Mouse (Mus musculus) MEL (cell line): Measurements from ENCODE around the gene Irak1. TPM values are rescaled to one million over a fixed set of nuclear protein-coding genes. Genes with fewer than 3 reads are reported as not detected.

Experiments
- DNase-seq: peaks from one replicate; pipeline ENCODE4 v3.0.0; 2011; ENCODE audit warnings: low read depth, low spot score
- H3K27ac ChIP-seq: 2 replicates; pipeline ENCODE4 v1.5.1; 2012; ENCODE audit warnings: low read depth, mild to moderate bottlenecking, control low read depth, low read length, moderate library complexity; ENCODE audit not compliant: control insufficient read depth
- H3K27me3 ChIP-seq, 2 experiments: fragments of 150-350 bp in 1 of 2; sonication (generic) in 1 of 2; 2 replicates each; pipeline ENCODE4 v1.6.1; 2012; ENCODE audit warnings: low read length in 2 of 2, mild to moderate bottlenecking in 2 of 2, improper control_type of control experiment in 1 of 2, moderate library complexity in 1 of 2; ENCODE audit not compliant: insufficient read depth in 2 of 2, control insufficient read depth in 1 of 2
- H3K36me3 ChIP-seq, 2 experiments: 2 replicates each; pipeline ENCODE4 v1.6.1; 2012 to 2014; ENCODE audit warnings: low read length in 2 of 2, improper control_type of control experiment in 1 of 2, inconsistent platforms in 1 of 2, mild to moderate bottlenecking in 1 of 2; ENCODE audit not compliant: insufficient read depth in 2 of 2, control insufficient read depth in 1 of 2
- H3K4me1 ChIP-seq, 2 experiments: fragments of 150-350 bp in 1 of 2; sonication (generic) in 1 of 2; 2 replicates each; pipeline ENCODE4 v1.6.1; 2012; ENCODE audit warnings: low read length in 2 of 2, improper control_type of control experiment in 1 of 2, mild to moderate bottlenecking in 1 of 2; ENCODE audit not compliant: insufficient read depth in 2 of 2, control insufficient read depth in 1 of 2
- H3K4me3 ChIP-seq, 2 experiments: fragments of 150-350 bp in 1 of 2; sonication (generic) in 1 of 2; 2 replicates each; pipeline ENCODE4 v1.5.1; 2012; ENCODE audit warnings: low read depth in 2 of 2, low read length in 2 of 2, mild to moderate bottlenecking in 2 of 2, moderate library complexity in 2 of 2, control low read depth in 1 of 2, improper control_type of control experiment in 1 of 2; ENCODE audit not compliant: control insufficient read depth in 1 of 2, insufficient read depth in 1 of 2
- H3K79me2 ChIP-seq: 2 replicates; pipeline ENCODE4 v1.6.1; 2012; ENCODE audit warnings: mild to moderate bottlenecking, low read length, moderate library complexity; ENCODE audit not compliant: control insufficient read depth, poor library complexity, insufficient read depth
- H3K9ac ChIP-seq: 2 replicates; pipeline ENCODE4 v1.6.1; 2012; ENCODE audit warnings: low read depth, mild to moderate bottlenecking, control low read depth, low read length, moderate library complexity; ENCODE audit not compliant: control insufficient read depth, poor library complexity, severe bottlenecking
- H3K9me3 ChIP-seq: fragments of 150-350 bp; sonication (generic); replicated peaks from 2 replicates; pipeline ENCODE4 v1.6.1; 2012; ENCODE audit warnings: mild to moderate bottlenecking, low read length, improper control_type of control experiment, moderate library complexity; ENCODE audit not compliant: insufficient read depth
- BHLHE40 ChIP-seq: IDR thresholded peaks from 2 replicates; pipeline ENCODE4 v1.6.1; 2012; ENCODE audit warnings: low read depth, mild to moderate bottlenecking, inconsistent platforms, low read length, improper control_type of control experiment, borderline replicate concordance
- CTCF ChIP-seq, 3 experiments: IDR thresholded peaks in 2 of 3; conservative IDR thresholded peaks in 1 of 3; 2 replicates each; pipeline ENCODE4 v1.5.1; 2011 to 2012; ENCODE audit warnings: low read length in 3 of 3, low read depth in 2 of 3, mild to moderate bottlenecking in 2 of 3, improper control_type of control experiment in 1 of 3, inconsistent platforms in 1 of 3, mixed read lengths in 1 of 3, moderate library complexity in 1 of 3; ENCODE audit not compliant: control insufficient read depth in 1 of 3, insufficient read depth in 1 of 3, poor library complexity in 1 of 3, severe bottlenecking in 1 of 3
- EP300 ChIP-seq, 2 experiments: IDR thresholded peaks; 2 replicates each; pipeline ENCODE4 v1.6.1; 2011; ENCODE audit warnings: improper control_type of control experiment in 2 of 2, low read length in 2 of 2, low read depth in 1 of 2, mild to moderate bottlenecking in 1 of 2
- GATA1 ChIP-seq: IDR thresholded peaks from 2 replicates; pipeline ENCODE4 v1.6.1; 2011; ENCODE audit warnings: low read depth, low read length, improper control_type of control experiment
- JUND ChIP-seq: IDR thresholded peaks from 2 replicates; pipeline ENCODE4 v1.6.1; 2011; ENCODE audit warnings: low read depth, mild to moderate bottlenecking, improper control_type of control experiment, low read length
- MAFK ChIP-seq: IDR thresholded peaks from 2 replicates; pipeline ENCODE4 v1.6.1; 2011; ENCODE audit warnings: low read depth, mild to moderate bottlenecking, low read length, improper control_type of control experiment, borderline replicate concordance
- MAX ChIP-seq: IDR thresholded peaks from 2 replicates; pipeline ENCODE4 v1.6.1; 2011; ENCODE audit warnings: low read length, improper control_type of control experiment
- NELFE ChIP-seq: IDR thresholded peaks from 2 replicates; pipeline ENCODE4 v1.6.1; 2011; ENCODE audit warnings: low read depth, low read length, improper control_type of control experiment
- POLR2AphosphoS2 ChIP-seq: IDR thresholded peaks from 2 replicates; pipeline ENCODE4 v1.6.1; 2011; ENCODE audit warnings: low read length, improper control_type of control experiment
- RAD21 ChIP-seq: IDR thresholded peaks from 2 replicates; pipeline ENCODE4 v1.6.1; 2011; ENCODE audit warnings: mild to moderate bottlenecking, low read depth, low read length, improper control_type of control experiment
- RCOR1 ChIP-seq: IDR thresholded peaks from 2 replicates; pipeline ENCODE4 v1.6.1; 2012; ENCODE audit warnings: low read depth, mild to moderate bottlenecking, inconsistent platforms, low read length, improper control_type of control experiment
- TBP ChIP-seq: IDR thresholded peaks from 2 replicates; pipeline ENCODE4 v1.8.0; 2011; ENCODE audit warnings: low read depth, low read length, improper control_type of control experiment
- ZC3H11A ChIP-seq: IDR thresholded peaks from 2 replicates; pipeline ENCODE4 v1.6.1; 2012; ENCODE audit warnings: low read depth, mild to moderate bottlenecking, inconsistent platforms, low read length, improper control_type of control experiment
- ZKSCAN1 ChIP-seq: IDR thresholded peaks from 2 replicates; pipeline ENCODE4 v1.6.1; 2012; ENCODE audit warnings: low read depth, mild to moderate bottlenecking, inconsistent platforms, low read length, improper control_type of control experiment, moderate library complexity
- ZMIZ1 ChIP-seq: IDR thresholded peaks from 2 replicates; pipeline ENCODE4 v1.6.1; 2012; ENCODE audit warnings: low read depth, mild to moderate bottlenecking, inconsistent platforms, low read length, improper control_type of control experiment, moderate library complexity
- ZNF384 ChIP-seq: IDR thresholded peaks from 2 replicates; pipeline ENCODE4 v1.6.1; 2012; ENCODE audit warnings: low read depth, mild to moderate bottlenecking, inconsistent platforms, low read length, improper control_type of control experiment
- polyA plus RNA-seq, 2 experiments: library from polyadenylated mRNA; stranded (reverse) in 1 of 2; unstranded in 1 of 2; fragments of >175 nt in 1 of 2; fragments of >200 nt in 1 of 2; gene quantifications; 2 replicates each; pipeline versions ENCODE4 v1.2.1 to v1.2.4; 2012; ENCODE audit warnings: low replicate concordance in 2 of 2, low read depth in 1 of 2; ENCODE audit not compliant: insufficient read length in 2 of 2, insufficient read depth in 1 of 2, missing spikeins in 1 of 2
- total RNA-seq: library from RNA; depleted of rRNA; stranded (reverse); fragments of 300-350 nt; gene quantifications from 2 replicates; pipeline ENCODE4 v1.2.3, GENCODE M21; 2012

Irak1 gene
- total and polyA plus RNA-seq, 3 experiments, result 33.7 to 106 TPM; not detected in 1

DNA sequence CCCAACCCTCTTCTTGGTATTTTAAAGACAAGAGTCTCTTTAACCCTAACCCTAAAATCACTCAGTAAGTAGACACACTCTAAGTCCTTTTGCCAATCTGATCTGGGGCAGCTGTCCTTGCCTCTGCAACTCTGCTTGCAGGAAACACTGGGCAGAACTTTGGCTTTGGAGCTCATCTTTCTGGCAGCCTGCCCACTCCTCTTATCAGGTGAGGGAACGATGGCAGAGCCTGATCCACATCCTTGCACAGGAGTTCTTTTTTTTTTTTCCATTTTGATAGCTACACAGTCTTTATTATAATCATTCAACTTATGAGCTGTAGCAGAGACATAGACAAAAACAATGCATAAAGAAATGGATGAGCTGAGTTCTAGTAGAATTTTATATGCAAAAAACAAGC lies 21.4 kb upstream of the Irak1 start:
- peaks cover 13 to 14% of the 10 kb centered on the region in 2 experiments for H3K4me1 ChIP-seq
- TF ChIP-seq NELFE (no peak), BHLHE40 (no peak), GATA1 (0 out of 2 replicates have a peak, but pooled peaks have one; percentile 25), MAFK (no peak), POLR2AphosphoS2 (no peak), ZNF384 (peak; percentile 72), CTCF (IDR thresholded peaks at IDR 0.05 in 2 of 3, conservative IDR thresholded peaks at IDR 0.05 in 1 of 3; ENCODE audit: control insufficient read depth in 1 of 3, insufficient read depth in 1 of 3, low read depth in 2 of 3, low read length in 3 of 3, poor library complexity in 1 of 3, severe bottlenecking in 1 of 3) (no peak), EP300 (IDR thresholded peaks at IDR 0.05; ENCODE audit: low read depth in 1 of 2, low read length in 2 of 2) (no peak)
- no peak overlapping the region for H3K27ac ChIP-seq
- H3K27me3 ChIP-seq, result no peaks in the 10 kb centered on the region
- H3K9ac ChIP-seq, result no peak overlapping the region
- no peaks in the 10 kb centered on the region for H3K79me2 ChIP-seq
- peaks cover 0 to 17% of the 10 kb centered on the region in 2 experiments; a peak in 2 of 4 replicates for H3K36me3 ChIP-seq
- peak; percentile 38 for DNase-seq
- no peak overlapping the region for H3K4me3 ChIP-seq
- H3K9me3 ChIP-seq, result no peaks in the 10 kb centered on the region

DNA sequence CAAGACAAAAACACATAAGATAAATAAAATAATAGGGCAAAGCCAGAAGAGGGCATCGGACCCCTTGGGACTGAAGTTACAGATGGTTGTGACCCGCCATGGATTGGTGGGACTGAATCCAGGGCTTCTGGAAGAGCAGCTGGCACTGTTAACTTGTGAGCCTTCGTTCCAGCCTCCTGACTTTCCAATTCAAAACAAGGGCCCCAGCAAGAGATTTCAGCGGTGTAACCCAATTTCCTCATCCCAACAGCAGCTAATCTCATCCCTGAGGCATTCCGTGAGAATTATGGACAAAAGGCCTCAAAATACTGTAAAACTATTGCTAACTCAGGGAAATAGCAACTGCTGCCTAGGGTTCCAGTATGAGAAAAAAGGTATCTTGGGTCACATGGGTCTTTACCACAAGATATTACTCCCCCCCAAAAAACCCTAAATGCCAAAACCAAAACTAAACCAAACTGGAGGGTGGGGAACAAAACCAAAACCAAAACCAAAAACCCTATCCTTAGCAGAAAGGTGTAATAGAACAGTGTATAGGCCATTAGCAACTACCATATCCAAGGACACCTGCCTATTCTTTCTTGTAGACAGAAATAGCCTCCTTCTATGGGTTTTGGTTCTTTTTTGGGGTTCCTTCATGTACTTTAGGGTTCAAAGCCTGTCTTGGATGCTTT lies 14.1 kb upstream of the Irak1 start:
- TF ChIP-seq ZMIZ1 (no peak), ZC3H11A (no peak), TBP (no peak), RAD21 (no peak), EP300 (IDR thresholded peaks at IDR 0.05; ENCODE audit: low read depth in 1 of 2, low read length in 2 of 2) (no peak), JUND (no peak), ZKSCAN1 (no peak), RCOR1 (no peak), MAX (no peak)
- Histone ChIP-seq H3K4me3 (no peak overlapping the region), H3K9ac (no peak overlapping the region), H3K4me1 (no peaks in the 10 kb centered on the region), H3K79me2 (no peaks in the 10 kb centered on the region), H3K27ac (no peak overlapping the region), H3K9me3 (no peaks in the 10 kb centered on the region), H3K27me3 (no peaks in the 10 kb centered on the region), H3K36me3 (no peaks in the 10 kb centered on the region; a peak in 1 of 4 replicates)
- DNase-seq, result no peak
